Mouse (Mus musculus): ENCODE results near the gene Exo5. TPM values are rescaled to one million over a fixed set of nuclear protein-coding genes. Genes with fewer than 3 reads are reported as not detected.

Gene Exo5
- total and polyA plus RNA-seq, 3 experiments = 18.1 to 20.6 TPM; not detected in 1

GRCm38 (mm10) chr4:120892516-120892915, 32.3 kb downstream of the Exo5 start:
- no peak for DNase-seq (ENCODE audit: low read depth, low spot score)
- TF ChIP-seq KAT2A (conservative IDR thresholded peaks at IDR 0.05; ENCODE audit: low read depth, low read length) = no peak
- no peak overlapping the region for H3K4me3 ChIP-seq (ENCODE audit: control insufficient read depth in 1 of 2, insufficient read depth in 1 of 2, low read depth in 2 of 2, low read length in 2 of 2)
- H3K27ac ChIP-seq (ENCODE audit: control insufficient read depth, low read depth, low read length) = no peak overlapping the region
- H3K79me2 ChIP-seq (ENCODE audit: control insufficient read depth, insufficient read depth, low read length, poor library complexity) = no peaks in the 10 kb centered on the region
- no peaks in the 10 kb centered on the region for H3K4me1 ChIP-seq (ENCODE audit: control insufficient read depth in 1 of 2, insufficient read depth in 2 of 2, low read length in 2 of 2)
- H3K27me3 ChIP-seq (ENCODE audit: control insufficient read depth in 1 of 2, insufficient read depth in 2 of 2, low read length in 2 of 2) = peaks cover 0 to 2% of the 10 kb centered on the region in 2 experiments; a peak in 3 of 4 replicates
- no peaks in the 10 kb centered on the region for H3K9me3 ChIP-seq (replicated peaks; ENCODE audit: insufficient read depth, low read length)
- H3K9ac ChIP-seq (ENCODE audit: control insufficient read depth, low read depth, low read length, poor library complexity, severe bottlenecking) = no peak overlapping the region
- no peaks in the 10 kb centered on the region for H3K36me3 ChIP-seq (ENCODE audit: control insufficient read depth in 1 of 2, insufficient read depth in 2 of 2, low read length in 2 of 2)

- Histone ChIP-seq H3K79me2 (ENCODE audit: control insufficient read depth, insufficient read depth, low read length, poor library complexity) (no peaks in the 10 kb centered on the region), H3K9ac (ENCODE audit: control insufficient read depth, low read depth, low read length, poor library complexity, severe bottlenecking) (no peak overlapping the region), H3K27me3 (ENCODE audit: control insufficient read depth in 1 of 2, insufficient read depth in 2 of 2, low read length in 2 of 2) (peaks cover 0 to 2% of the 10 kb centered on the region in 2 experiments; a peak in 2 of 4 replicates), H3K4me3 (ENCODE audit: control insufficient read depth in 1 of 2, insufficient read depth in 1 of 2, low read depth in 2 of 2, low read length in 2 of 2) (no peak overlapping the region), H3K9me3 (replicated peaks; ENCODE audit: insufficient read depth, low read length) (no peaks in the 10 kb centered on the region), H3K36me3 (ENCODE audit: control insufficient read depth in 1 of 2, insufficient read depth in 2 of 2, low read length in 2 of 2) (no peaks in the 10 kb centered on the region), H3K4me1 (ENCODE audit: control insufficient read depth in 1 of 2, insufficient read depth in 2 of 2, low read length in 2 of 2) (no peaks in the 10 kb centered on the region), H3K27ac (ENCODE audit: control insufficient read depth, low read depth, low read length) (no peak overlapping the region)
- TF ChIP-seq POLR2AphosphoS5 (IDR thresholded peaks at IDR 0.05; ENCODE audit: borderline replicate concordance, low read depth, low read length) (no peak), SMC3 (IDR thresholded peaks at IDR 0.05; ENCODE audit: low read depth, low read length) (no peak), JUND (IDR thresholded peaks at IDR 0.05; ENCODE audit: low read depth, low read length) (no peak), MAZ (IDR thresholded peaks at IDR 0.05; ENCODE audit: low read depth, low read length) (no peak), GATA1 (IDR thresholded peaks at IDR 0.05; ENCODE audit: low read depth, low read length) (no peak), RCOR1 (IDR thresholded peaks at IDR 0.05; ENCODE audit: low read depth, low read length) (no peak), MAFK (IDR thresholded peaks at IDR 0.05; ENCODE audit: borderline replicate concordance, low read depth, low read length) (no peak), BHLHE40 (IDR thresholded peaks at IDR 0.05; ENCODE audit: borderline replicate concordance, low read depth, low read length) (no peak), ETS1 (IDR thresholded peaks at IDR 0.05; ENCODE audit: low read depth, low read length) (no peak), CHD2 (IDR thresholded peaks at IDR 0.05; ENCODE audit: low read length) (no peak), MYC (IDR thresholded peaks at IDR 0.05; ENCODE audit: low read depth, low read length) (no peak), MAX (IDR thresholded peaks at IDR 0.05; ENCODE audit: low read length) (no peak), UBTF (IDR thresholded peaks at IDR 0.05; ENCODE audit: borderline replicate concordance, insufficient read depth, low read depth, low read length) (no peak), ELF1 (IDR thresholded peaks at IDR 0.05; ENCODE audit: low read depth, low read length) (no peak), EP300 (IDR thresholded peaks at IDR 0.05; ENCODE audit: low read depth in 1 of 2, low read length in 2 of 2) (no peak)
- DNase-seq (ENCODE audit: low read depth, low spot score) = no peak
Measured at GRCm38 (mm10) chr4:120891960-120892359, 32.9 kb downstream of the Exo5 start.

Measured in MEL (cell line).